Mouse (Mus musculus) adrenal gland, adult 8-10 months (tissue): ENCODE data around the gene Car14. TPM values are rescaled to one million over a fixed set of nuclear protein-coding genes. Genes with fewer than 3 reads are reported as not detected.
"Not testable (repeated sequence)": the region's sequence is repeated elsewhere in the genome, so short reads cannot be mapped to it uniquely, and the experiment has no call there.

Experiments used
- DNase-seq: peaks from one replicate; pipeline ENCODE4 v3.0.0; 2022
- total RNA-seq, 4 experiments: library from RNA; stranded (reverse); gene quantifications; 2 replicates each; pipeline ENCODE4 v1.2.4; 2022

The Car14 gene
- total RNA-seq, 4 experiments from 2014 or later, result 0.22 to 2.4 (median 0.55) TPM; not detected in 1

DNA sequence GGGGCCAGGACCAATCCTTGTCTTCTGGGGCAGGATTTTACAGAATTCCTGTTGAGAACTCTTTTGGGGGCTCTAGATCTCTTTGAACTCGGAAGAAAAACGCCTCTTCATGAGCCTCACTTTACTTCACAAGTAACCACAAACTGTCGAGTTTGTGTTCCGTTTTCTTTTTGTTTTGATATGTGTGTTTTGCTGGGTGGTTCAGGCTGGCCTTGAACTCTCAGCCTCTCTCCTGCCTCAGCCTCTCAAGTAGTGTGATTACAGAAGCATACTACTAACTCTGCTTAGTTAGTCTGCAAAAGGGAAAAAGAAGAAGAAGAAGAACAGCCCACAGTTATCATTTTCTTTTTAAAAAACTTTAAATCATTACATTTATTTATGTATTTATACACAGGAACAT lies 19.7 kb upstream of the Car14 start:
- DNase-seq, result no peak

DNA sequence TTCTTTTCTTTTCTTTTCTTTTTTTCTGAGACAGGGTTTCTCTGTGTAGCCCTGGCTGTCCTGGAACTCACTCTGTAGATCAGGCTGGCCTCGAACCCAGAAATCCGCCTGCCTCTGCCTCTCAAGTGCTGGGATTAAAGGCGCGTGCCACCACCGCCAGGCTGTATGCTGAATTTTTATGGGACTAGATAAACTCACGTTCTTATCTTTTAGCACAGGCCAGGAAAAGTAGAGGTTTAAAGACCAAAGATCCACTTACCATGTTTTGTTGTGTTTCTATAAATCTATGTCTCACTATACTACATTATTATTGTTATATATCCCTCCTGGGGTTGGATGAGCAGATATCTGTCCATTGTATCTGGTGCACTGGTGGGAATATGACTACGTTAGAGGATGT lies 18.9 kb upstream of the Car14 start:
- not testable (repeated sequence) for DNase-seq

DNA sequence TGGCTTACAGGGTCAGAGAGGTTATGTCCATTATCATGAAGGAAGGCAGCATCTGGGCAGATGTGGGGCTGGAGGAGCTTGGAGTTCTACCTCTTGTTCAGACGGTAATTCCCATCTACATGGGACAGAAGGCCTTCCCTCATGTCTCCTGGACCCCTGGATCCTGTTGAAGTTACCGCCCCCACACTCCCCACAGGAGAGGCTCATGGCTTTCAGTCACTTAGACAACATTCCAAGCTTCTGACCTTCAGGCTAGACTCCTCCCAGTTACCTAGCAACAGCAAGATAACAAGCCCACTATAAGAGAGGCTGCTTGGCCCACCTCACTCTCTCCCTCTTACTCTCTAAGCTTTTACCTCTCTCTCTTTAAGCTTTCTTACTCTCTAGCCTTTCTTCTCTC lies 16.0 kb upstream of the Car14 start:
- DNase-seq, result not testable (repeated sequence)

DNA sequence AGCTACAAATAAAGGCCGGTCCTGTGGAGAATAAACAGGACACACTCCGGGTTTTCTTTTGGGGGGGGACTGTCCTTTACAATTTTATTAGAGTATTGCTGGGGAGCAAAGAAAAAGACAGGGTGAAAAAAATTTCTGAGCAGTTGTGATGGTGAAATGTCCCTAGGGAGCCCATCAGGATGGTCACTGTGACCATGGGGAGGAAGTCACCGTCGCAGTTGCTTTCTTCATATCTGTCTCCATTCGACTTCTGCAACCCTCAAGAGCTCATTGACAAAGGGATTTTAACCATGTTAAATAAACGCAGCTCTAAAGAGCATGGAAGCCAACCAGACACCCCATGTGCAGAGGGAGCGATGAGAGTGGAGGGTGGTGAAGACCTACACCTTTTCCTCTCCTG lies 12.3 kb upstream of the Car14 start:
- DNase-seq, result no peak

DNA sequence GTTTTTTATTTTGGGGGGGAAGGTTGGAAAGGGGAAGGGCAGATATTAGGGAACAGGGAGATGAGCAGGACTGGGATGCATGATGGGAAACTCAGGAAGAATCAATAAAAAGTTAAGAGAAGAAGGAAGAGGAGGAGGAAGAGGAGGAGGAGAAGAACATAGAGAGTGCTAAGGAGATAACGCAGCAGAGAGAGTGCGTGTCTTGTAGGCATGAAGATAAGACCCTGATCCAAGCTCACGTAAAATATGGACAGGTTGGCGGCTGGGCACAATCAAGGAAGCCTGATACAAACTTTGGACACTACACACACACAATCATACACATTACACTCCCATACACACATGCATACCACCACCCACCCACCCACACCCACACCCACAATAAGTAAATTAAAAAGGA lies 10.2 kb upstream of the Car14 start:
- no peak for DNase-seq

DNA sequence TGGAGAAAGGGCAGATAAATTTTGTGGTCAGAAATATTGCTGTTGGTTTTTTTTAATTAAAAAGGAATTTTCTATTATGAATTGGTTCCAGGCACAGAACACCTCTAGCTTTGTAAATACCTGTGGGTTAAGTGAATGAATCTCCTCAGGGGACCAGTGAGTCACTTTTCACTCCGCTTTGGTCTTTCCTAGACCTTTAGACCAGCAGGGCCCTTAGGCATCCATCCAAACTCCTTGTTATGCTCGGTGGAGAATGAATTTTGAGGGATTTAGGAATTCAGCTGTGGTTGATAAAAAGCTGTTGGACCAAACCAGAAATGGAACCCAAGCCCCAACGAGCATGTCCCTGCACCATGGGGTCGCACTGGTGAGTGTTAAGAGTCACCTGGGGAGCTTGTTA lies 3.1 kb upstream of the Car14 start:
- no peak for DNase-seq

DNA sequence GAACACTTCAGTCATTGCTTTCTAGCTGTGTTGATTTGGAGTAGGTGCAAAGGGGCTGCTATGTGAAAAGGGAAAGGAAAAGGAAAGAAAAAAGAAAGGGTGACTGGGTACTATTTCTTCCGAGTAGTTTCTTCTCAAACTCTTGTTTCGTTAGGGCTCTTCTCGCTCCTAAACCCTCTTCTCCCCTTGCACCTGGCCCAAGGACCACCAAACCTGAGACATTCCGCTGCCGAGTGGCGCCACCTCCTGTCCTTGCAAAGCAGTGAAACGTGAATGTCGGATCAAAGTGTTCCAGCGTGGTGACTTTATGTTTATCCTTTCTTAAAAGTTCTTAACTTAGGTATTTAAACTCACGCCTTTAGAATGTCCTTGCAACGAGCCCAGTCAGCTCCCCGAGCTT lies 2.4 kb upstream of the Car14 start:
- no peak for DNase-seq

DNA sequence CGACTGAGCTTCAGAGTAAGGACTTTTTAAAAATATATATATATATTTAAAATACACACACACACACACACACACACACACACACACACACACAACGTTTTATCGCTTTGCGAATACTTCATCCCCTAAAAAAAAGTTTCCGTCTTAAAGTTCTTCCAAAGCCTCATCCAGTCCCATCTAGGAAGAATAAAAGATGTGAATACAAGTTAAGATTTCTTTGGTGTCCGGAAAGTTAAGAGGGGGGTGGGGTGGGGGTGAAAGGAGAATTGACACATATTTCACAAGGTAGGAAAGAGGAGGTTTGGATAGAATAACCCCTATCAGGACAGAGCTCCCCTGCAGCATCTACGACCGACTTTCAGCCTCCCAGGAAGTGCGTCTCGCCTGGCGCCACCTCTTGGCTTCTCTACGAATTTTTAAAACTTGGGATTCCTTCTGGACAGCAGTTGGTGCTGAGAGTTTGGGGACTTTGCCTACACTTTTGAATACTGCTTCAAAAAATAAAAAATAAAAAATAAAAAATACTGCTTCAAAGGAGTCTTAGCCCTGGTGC lies 1.5 kb upstream of the Car14 start:
- DNase-seq, result no peak

DNA sequence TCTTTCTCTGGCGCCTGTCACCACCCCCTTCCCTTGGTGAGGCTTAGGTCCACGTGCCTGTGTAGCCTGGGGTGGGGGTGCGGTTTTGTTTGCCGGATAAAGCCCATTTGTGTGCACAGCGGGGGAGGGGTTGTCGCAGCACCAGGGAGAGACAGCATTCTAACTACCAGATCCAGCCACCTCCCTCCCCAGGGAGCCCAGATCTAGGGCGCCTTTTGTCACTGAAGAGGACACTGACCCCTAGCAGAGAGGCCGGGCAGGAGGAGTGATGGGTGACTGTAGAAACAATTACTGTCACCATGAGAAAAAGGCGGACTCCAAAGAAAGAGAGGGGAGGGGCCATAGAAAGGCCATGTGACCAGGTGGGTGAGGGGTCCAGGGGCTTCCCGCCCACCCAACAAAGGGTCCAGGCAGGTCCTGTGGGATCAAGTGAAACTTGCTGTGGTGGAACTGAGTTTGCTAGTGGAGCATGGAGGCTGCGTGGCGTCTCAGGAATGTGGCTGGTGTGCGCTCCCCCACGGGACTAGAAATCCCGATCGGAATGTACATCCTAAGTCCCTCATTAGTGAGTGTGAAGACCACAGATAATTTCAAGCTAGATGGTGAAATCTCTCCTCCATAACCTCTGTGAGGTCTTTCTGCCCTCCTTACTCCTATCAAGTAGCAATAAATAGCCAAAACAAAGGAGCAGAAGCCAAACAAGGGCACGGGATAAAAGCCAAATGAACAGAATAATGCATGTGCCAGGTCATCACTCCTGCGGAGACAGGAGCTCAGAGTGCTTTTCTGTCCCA lies 852 bp upstream of the Car14 start:
- DNase-seq, result no peak

DNA sequence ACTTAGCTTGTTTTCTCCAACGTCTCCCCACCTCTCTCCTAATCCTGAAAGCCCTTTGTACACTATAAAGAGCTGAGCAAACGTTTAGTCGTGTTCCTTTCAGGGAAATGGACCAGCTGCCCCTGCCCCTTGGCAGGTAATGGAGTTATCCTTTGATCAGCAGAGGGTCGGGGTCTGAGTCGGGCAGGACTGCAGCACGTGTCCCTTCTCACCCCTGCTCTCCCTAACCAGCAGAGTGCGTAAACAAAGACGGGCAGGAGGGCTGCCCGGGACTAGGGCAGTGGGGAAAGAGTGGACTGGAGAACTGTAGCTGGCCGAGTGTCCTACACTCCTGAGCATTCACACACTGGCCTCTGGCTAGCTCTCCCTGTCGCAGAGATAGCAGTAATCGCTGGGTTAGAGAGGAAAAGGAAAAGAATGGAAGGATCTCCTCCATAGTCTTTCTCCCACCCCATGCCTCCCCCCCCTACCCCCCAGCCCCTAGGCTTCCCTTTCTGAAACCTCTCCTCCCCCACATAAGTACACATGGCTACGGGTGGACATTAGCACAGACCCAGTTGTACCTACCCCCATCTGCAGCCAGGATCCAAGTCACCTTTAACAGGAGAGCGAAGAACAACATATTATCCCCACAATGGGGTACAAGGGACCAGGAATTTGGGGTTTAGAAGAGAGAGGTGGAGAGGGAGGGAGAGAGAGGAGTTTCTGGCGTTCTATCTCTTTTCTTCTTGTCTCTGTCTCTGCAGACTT lies 563 bp downstream of the Car14 start:
- DNase-seq, result no peak

DNA sequence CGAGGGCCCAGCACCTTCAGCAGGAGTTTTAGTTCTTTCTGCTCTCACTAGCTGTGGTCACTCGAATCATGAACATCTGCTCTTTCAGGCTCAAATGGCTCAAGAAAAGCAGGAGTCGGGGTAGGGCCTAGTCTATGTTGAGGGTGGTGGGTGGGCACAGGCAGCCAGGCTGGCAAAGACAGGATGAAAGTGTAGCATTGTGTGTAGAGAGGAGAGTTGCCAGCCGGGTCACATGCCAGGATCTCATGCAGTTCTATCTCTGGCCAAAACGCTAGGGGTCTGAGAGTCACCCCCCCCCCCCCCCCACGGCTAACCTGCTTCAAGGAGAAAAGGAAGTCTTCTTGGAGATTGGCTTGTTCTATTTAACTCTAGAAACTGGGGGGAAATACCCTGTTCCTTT lies 1.8 kb downstream of the Car14 start:
- DNase-seq, result no peak

DNA sequence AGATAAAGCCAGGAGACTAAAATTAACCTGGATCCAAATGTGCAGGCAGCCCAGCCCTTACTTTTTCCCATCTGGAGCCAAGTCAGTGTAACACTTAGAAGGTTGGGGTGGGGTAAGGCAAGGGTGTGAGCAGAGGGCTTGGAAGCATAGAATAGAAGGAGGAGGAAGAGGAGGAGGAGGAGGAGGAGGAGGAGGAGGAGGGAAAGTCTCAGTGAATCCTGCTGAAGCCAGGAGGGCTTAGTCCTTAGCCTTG lies 2.2 kb downstream of the Car14 start:
- DNase-seq, result no peak

DNA sequence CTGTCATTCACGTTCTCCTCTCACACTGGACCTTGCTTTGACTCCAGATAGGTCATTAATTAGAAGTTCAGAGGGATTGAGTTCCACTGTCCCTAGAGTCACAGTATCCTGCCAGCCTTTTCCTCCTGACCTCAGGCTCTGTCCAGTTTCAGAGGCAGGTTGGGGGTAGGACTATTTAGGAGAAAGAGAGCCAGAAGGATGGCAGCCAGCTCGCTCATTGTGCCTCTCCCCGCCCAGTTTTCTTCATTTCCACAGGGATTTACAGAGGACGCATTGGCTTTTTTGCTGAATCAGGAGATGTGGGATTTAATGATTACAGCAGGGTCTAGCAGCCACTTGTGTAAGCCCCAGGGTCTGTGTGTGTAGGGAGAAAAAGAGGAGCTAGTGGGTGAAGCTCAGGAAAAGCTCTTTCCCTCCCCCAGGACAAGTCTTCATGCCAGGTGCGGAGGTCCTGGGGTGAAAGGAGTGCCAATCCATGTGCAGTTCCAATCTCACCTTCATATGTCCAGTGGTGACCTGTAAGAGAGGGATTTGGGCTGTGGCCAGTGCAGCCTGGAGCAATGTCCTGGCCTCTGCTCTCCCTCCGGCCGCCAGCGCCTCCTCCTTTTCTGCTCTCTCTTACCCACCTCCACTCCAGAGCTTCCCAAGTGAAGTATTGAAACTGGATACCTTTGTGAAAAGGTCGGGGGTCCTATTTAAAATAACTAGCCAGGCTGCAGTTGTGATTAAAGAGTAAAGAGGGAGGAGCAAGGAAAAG lies 2.7 kb downstream of the Car14 start:
- DNase-seq, result no peak

DNA sequence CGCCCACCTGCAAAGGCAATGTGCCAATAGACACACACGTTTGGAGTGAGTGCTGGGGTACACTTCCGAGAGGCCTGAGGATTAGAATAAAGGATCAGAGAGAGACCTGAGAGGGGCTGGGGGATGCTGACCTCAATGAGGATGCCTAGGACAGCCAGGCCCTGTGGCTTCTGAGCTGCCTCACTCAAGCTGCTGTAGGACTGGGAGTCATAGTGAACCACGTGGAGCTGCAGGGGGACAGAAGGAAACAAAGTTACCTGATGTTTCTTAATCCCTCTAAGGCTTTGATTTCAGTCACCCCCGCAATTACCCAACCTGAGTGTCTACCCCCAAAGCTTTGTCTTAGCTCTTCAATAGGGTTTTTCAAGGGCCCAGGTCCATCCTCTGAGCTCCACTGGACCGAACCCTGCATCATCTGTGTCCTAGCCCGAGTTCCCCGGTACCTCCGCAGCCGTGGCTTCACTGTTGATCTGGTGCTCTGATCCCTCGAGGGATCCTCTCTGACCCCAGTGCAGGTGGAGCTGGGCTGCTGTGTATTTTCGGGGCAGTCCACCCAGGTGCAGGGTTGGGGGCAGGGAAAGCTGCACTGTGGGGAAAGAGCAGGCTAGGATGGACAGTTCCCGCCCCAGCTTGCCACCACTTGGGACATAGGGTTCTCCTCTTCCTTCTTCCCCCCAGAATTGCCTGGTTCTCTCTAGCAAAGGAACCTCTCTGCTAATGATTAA lies 4.5 kb downstream of the Car14 start:
- DNase-seq, result no peak

DNA sequence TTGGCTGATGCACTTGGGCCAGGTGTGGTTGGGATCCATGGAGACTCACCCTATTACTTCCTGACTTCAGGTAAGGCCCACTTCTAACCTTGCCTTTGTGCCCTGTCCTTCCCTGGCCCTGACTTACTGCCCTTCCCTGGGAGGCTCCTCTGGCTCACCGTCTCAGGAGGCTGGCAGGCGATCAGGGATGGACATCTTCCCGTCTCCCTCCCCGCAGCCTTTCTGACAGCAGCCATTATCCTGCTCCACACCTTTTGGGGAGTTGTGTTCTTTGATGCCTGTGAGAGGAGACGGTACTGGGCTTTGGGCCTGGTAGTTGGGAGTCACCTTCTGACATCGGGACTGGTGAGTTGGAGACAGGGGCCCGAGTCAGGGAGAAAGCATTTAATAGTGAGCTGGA lies 9.0 kb downstream of the Car14 start:
- not testable (repeated sequence) for DNase-seq

DNA sequence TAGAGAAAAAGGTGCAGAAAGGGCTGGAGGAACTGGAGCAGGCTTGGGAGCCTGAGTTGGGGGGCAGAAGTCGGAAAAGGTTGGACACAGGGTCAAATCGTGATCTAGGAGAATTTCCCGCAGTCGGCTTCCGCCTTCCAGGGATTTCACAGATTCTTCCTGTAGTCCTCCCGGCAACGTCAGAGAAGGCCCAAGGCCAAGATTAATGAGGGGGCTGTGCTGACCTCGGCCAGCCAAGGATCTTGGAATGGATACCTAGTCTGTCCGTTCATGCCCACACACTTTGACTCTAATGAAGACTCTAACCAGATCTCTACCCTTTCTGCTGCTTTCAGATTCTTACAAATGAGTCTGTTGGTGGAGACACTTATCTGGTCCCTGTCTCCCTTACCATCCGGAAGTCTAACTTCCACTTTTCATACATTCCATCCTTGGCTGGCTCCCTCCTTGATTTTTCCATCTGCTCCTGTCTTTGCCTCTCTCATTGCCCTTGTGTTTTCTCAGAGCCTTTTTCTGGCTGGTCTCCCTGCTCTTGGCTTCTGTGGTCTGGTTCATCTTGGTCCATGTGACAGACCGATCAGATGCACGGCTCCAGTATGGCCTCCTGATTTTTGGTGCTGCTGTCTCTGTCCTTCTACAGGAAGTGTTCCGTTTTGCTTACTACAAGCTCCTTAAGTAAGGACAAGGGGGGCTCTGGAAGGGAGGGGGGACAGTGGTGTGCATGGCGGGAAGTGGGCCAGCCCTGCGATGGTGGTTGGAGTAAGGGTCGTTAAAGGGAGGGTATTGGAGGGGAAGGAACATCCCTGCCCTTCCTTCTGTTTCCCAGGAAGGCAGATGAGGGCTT lies 10.0 kb downstream of the Car14 start:
- DNase-seq, result peak; percentile 78

DNA sequence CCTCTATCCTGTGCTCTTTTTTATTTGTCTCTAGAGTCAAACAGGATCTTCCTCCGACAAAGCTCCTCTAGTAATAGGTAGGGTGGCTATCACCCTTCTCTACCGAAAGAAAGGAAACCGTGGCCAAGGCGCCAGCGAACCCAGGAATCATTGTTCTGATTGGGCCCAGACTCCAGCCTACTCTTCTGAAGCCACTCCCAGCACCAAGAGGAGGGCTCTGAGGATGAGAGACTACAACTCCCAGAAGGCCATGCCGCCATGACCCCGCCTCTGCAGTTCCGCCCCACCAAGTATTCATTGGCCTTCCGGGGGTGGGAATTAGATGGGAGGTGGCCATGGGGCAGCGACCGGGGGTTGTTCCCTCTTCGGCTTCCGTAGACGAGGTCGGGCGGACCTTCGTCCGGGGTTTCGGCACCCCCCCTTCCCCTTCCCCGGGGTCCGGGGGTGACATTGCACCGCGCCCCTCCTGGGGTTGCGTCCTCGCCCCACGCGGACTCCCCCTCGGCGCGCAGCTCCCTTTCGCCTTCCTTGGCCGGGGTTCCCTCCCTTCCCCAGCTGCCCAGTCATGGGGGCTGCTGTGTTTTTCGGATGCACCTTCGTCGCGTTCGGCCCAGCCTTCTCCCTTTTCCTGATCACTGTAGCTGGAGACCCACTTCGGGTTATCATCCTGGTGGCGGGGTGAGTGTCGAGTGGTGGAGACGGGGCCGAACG lies 10.7 kb downstream of the Car14 start, which contains the start of gene Aph1a:
Aph1a (plus strand) TSS at position 364 of the 711 bp plus-strand sequence.
- peak; percentile 98 for DNase-seq

DNA sequence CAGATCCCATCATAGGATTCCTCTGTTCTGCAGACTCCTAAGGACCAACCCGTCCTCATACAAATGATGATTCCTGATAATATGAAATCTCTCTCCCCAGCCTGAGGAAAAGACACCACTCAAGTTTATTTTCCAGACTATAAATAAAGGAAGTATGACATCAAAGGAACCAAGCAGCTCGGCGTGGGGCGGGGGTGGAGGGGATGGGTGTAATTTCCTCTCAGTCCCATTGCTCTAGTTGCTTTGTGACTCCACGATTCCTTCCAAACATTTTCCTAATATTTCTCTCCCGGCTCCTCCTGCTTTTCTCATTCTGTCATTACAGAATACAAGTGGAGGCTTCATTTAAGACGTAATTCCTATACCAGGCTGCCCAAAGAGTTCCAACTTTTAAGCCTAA lies 11.4 kb downstream of the Car14 start:
- no peak for DNase-seq

DNA sequence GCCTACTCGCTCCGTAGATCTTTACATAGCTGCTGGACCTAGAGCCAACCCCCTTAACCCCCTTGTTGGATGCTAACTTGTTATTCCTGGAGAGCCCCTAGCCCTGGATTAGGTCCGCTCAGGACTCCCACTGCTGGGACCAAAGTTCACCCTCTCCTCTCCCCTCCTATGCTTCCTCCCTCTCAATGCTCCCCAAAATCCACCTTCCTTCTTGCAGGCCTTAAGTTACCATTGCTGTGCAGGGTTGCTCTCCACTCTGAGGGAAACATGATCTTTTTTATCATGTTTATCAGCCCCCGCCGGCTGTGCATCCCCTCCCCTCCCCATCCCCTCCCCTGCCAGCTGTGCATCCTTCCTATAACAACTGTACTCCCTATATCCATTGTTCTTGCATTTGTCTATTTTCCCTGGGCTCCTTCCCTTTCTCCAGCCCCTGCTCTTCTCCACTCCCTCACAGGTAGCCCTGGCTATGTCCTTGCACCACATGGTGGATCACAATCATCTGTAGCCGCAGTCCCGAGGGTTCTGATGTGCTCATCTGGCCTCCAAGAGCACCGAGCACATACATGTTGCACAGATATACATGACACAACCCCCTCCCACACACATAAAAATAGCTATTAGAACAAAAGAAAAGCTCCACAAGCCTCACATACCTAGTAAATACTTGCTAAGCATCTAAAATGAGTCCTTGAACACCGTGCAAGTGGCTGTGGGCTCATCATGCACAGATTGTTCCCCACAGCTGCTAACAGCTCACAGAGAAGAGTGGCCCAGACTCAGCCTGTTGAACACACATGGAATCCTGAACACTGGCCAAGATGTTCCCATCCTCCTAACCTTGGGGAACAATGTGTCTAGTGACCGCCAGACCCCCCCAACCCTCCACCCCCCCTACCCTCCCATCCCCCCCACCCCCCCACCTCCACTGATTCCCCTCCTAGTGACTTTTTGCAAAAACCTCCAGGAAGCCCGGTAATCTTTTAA lies 12.1 kb downstream of the Car14 start:
- DNase-seq, result no peak
